Mouse (Mus musculus) forebrain, embryonic 11.5 days (tissue): ENCODE results near the gene Gata2. TPM values are rescaled to one million over a fixed set of nuclear protein-coding genes. Genes with fewer than 3 reads are reported as not detected.

ENCODE experiments used
- ATAC-seq: fragments of 200-750 bp; cut with Nextera tagmentation; replicated peaks from 2 replicates; pipeline ENCODE4 v1.8.0; 2017; ENCODE audit warnings: moderate TSS enrichment; ENCODE audit not compliant: low FRiP score
- DNase-seq: peaks from one replicate; pipeline ENCODE4 v3.0.0-alpha.2; 2017; ENCODE audit warnings: low spot score
- H3K27ac ChIP-seq: fragments of 300-500 bp; sonication (generic); 2 replicates; pipeline ENCODE4 v1.5.1; 2014; ENCODE audit warnings: low read depth, low read length
- H3K27me3 ChIP-seq: fragments of 300-500 bp; sonication (generic); 2 replicates; pipeline ENCODE4 v1.6.1; 2014; ENCODE audit warnings: mild to moderate bottlenecking, low read length, mixed read lengths; ENCODE audit not compliant: control insufficient read depth, insufficient read depth
- H3K36me3 ChIP-seq: fragments of 300-500 bp; sonication (generic); 2 replicates; pipeline ENCODE4 v1.6.1; 2014; ENCODE audit warnings: mild to moderate bottlenecking, low read length, moderate library complexity, mixed read lengths; ENCODE audit not compliant: control insufficient read depth, insufficient read depth
- H3K4me1 ChIP-seq: fragments of 300-500 bp; sonication (generic); replicated peaks from 2 replicates; pipeline ENCODE4 v1.6.1; 2014; ENCODE audit warnings: low read length, mixed read lengths; ENCODE audit not compliant: control insufficient read depth, insufficient read depth
- H3K4me2 ChIP-seq: fragments of 300-500 bp; sonication (generic); 2 replicates; pipeline ENCODE4 v1.6.1; 2014; ENCODE audit warnings: low read depth, mild to moderate bottlenecking, low read length, moderate library complexity, mixed read lengths; ENCODE audit not compliant: severe bottlenecking
- H3K4me3 ChIP-seq: fragments of 300-500 bp; sonication (generic); 2 replicates; pipeline ENCODE4 v1.5.1; 2014; ENCODE audit warnings: low read depth, low read length
- H3K9ac ChIP-seq: fragments of 300-500 bp; sonication (generic); 2 replicates; pipeline ENCODE4 v1.6.1; 2014; ENCODE audit warnings: low read length
- H3K9me3 ChIP-seq: fragments of 300-500 bp; sonication (generic); 2 replicates; pipeline ENCODE4 v1.6.1; 2016; ENCODE audit warnings: low read length, mixed read lengths; ENCODE audit not compliant: control insufficient read depth
- WGBS: fragments of 180-500 bp; shearing (Covaris S2); extraction: QIAGEN DNeasy Blood & Tissue Kit; methylation state at CpG from one replicate; pipeline ENCODE4 v1.1.7; 2014; 5-methylcytosine and 5-hydroxymethylcytosine counted together
- polyA plus RNA-seq: library from polyadenylated mRNA; unstranded; fragments of >200 nt; fragmentation: Nextera tagmentation; extraction: Ambion mirVana; gene quantifications from 2 replicates; pipeline ENCODE4 v1.2.1, GENCODE M21; 2014

The Gata2 gene
- polyA plus RNA-seq, 1 experiment from 2014 or later: 7.9 TPM

GRCm38 (mm10) chr6:88232221-88232620 lies 38.5 kb downstream of the Gata2 start:
- DNase-seq: no peak
- H3K27me3 ChIP-seq: peaks cover 18% of the 10 kb centered on the region
- peaks cover 14% of the 10 kb centered on the region for H3K4me1 ChIP-seq
- H3K27ac ChIP-seq: no peak overlapping the region
- no peak overlapping the region for H3K4me3 ChIP-seq
- WGBS: 59% methylated on average over 6 of the region's 6 CpGs
- no peak overlapping the region for H3K4me2 ChIP-seq
- H3K9me3 ChIP-seq: no peaks in the 10 kb centered on the region
- ATAC-seq: no peak
- no peaks in the 10 kb centered on the region for H3K36me3 ChIP-seq
- no peak overlapping the region for H3K9ac ChIP-seq

- H3K4me3 ChIP-seq: no peak overlapping the region
Measured at GRCm38 (mm10) chr6:88233996-88234395, 40.3 kb downstream of the Gata2 start.

GRCm38 (mm10) chr6:88235461-88235860 lies 41.8 kb downstream of the Gata2 start:
- Histone ChIP-seq H3K4me3 (no peak overlapping the region), H3K4me1 (peaks cover 14% of the 10 kb centered on the region), H3K9me3 (no peaks in the 10 kb centered on the region), H3K27me3 (peaks cover 17% of the 10 kb centered on the region), H3K9ac (no peak overlapping the region), H3K4me2 (peak overlapping the region; percentile 56; the same call in 1 of the 2 replicates), H3K27ac (no peak overlapping the region), H3K36me3 (no peaks in the 10 kb centered on the region)
- 20% methylated on average over 8 of the region's 8 CpGs for WGBS
- ATAC-seq (no peak), DNase-seq (no peak)

More at GRCm38 (mm10) chr6:88233996-88234395, 40.3 kb downstream of the Gata2 start:
- H3K27me3 ChIP-seq: peaks cover 17% of the 10 kb centered on the region
- no peaks in the 10 kb centered on the region for H3K36me3 ChIP-seq
- peaks cover 14% of the 10 kb centered on the region for H3K4me1 ChIP-seq
- H3K4me2 ChIP-seq: no peak overlapping the region
- 79% methylated on average over 8 of the region's 8 CpGs for WGBS
- H3K9me3 ChIP-seq: no peaks in the 10 kb centered on the region
- H3K9ac ChIP-seq: no peak overlapping the region
- H3K27ac ChIP-seq: no peak overlapping the region
- DNase-seq: no peak
- ATAC-seq: no peak

- no peaks in the 10 kb centered on the region for H3K36me3 ChIP-seq
- WGBS: 2% methylated on average over 16 of the region's 17 CpGs
- peak overlapping the region; percentile 56 for H3K4me2 ChIP-seq
- DNase-seq (peak; percentile 78), ATAC-seq (peak; percentile 87)
- H3K9ac ChIP-seq: peak overlapping the region; percentile 28; the same call in 1 of the 2 replicates
- peaks cover 17% of the 10 kb centered on the region for H3K27me3 ChIP-seq
- no peaks in the 10 kb centered on the region for H3K9me3 ChIP-seq
- H3K4me1 ChIP-seq: peaks cover 14% of the 10 kb centered on the region
- peak overlapping the region; percentile 18; the same call in 1 of the 2 replicates for H3K4me3 ChIP-seq
- no peak overlapping the region for H3K27ac ChIP-seq
Measured at GRCm38 (mm10) chr6:88235983-88236382, 42.3 kb downstream of the Gata2 start.

- WGBS: 15% methylated on average over 7 of the region's 7 CpGs
- H3K27ac ChIP-seq: no peak overlapping the region
Measured at GRCm38 (mm10) chr6:88236513-88236912, 42.8 kb downstream of the Gata2 start.

GRCm38 (mm10) chr6:88242604-88243003 lies 48.9 kb downstream of the Gata2 start:
- no peaks in the 10 kb centered on the region for H3K36me3 ChIP-seq
- H3K9ac ChIP-seq: no peak overlapping the region
- H3K4me3 ChIP-seq: no peak overlapping the region
- peak; percentile 87 for DNase-seq
- ATAC-seq: peak; percentile 81
- H3K27me3 ChIP-seq: no peaks in the 10 kb centered on the region; the same call in 1 of the 2 replicates
- H3K9me3 ChIP-seq: no peaks in the 10 kb centered on the region
- H3K4me1 ChIP-seq: 0 out of 2 replicates have a peak, but pooled peaks cover 2% of the 10 kb centered on the region
- no peak overlapping the region for H3K4me2 ChIP-seq
- H3K27ac ChIP-seq: no peak overlapping the region
- WGBS: under 1% methylated on average over 15 of the region's 15 CpGs

More at GRCm38 (mm10) chr6:88236513-88236912, 42.8 kb downstream of the Gata2 start:
- H3K36me3 ChIP-seq: no peaks in the 10 kb centered on the region
- ATAC-seq: peak; percentile 43; the same call in 1 of the 2 replicates
- H3K4me2 ChIP-seq: peak overlapping the region; percentile 56
- no peak for DNase-seq
- H3K4me1 ChIP-seq: peaks cover 16% of the 10 kb centered on the region
- H3K9ac ChIP-seq: peak overlapping the region; percentile 28; the same call in 1 of the 2 replicates
- H3K9me3 ChIP-seq: no peaks in the 10 kb centered on the region
- no peak overlapping the region for H3K4me3 ChIP-seq
- H3K27me3 ChIP-seq: peaks cover 17% of the 10 kb centered on the region

GRCm38 (mm10) chr6:88249231-88249630 lies 55.5 kb downstream of the Gata2 start:
- Histone ChIP-seq H3K4me1 (no peaks in the 10 kb centered on the region), H3K4me3 (no peak overlapping the region), H3K27me3 (no peaks in the 10 kb centered on the region), H3K9me3 (no peaks in the 10 kb centered on the region), H3K36me3 (no peaks in the 10 kb centered on the region), H3K27ac (no peak overlapping the region), H3K9ac (no peak overlapping the region), H3K4me2 (no peak overlapping the region)
- no peak for ATAC-seq
- no peak for DNase-seq
- 100% methylated on average over 1 of the region's 1 CpGs for WGBS

- no peaks in the 10 kb centered on the region for H3K4me1 ChIP-seq
- DNase-seq (no peak), ATAC-seq (no peak)
- H3K36me3 ChIP-seq: no peaks in the 10 kb centered on the region
- H3K4me2 ChIP-seq: no peak overlapping the region
- H3K9me3 ChIP-seq: no peaks in the 10 kb centered on the region
- H3K27ac ChIP-seq: no peak overlapping the region
- WGBS: 81% methylated on average over 1 of the region's 1 CpGs
- H3K4me3 ChIP-seq: no peak overlapping the region
- H3K9ac ChIP-seq: no peak overlapping the region
- no peaks in the 10 kb centered on the region for H3K27me3 ChIP-seq
Measured at GRCm38 (mm10) chr6:88251396-88251795, 57.7 kb downstream of the Gata2 start.

- Histone ChIP-seq H3K9me3 (no peaks in the 10 kb centered on the region), H3K4me3 (no peak overlapping the region), H3K9ac (no peak overlapping the region), H3K27me3 (no peaks in the 10 kb centered on the region), H3K4me1 (no peaks in the 10 kb centered on the region), H3K36me3 (no peaks in the 10 kb centered on the region), H3K27ac (no peak overlapping the region), H3K4me2 (no peak overlapping the region)
- DNase-seq (no peak), ATAC-seq (no peak)
- 83% methylated on average over 7 of the region's 7 CpGs for WGBS
Measured at GRCm38 (mm10) chr6:88251798-88252478, 58.2 kb downstream of the Gata2 start.
